Mouse (Mus musculus): ENCODE results near the gene Tmem123.
A peak's percentile ranks its signal among the peaks of the same experiment; 100 is the strongest.

Tmem123 gene

GRCm38 (mm10) chr9:7824916-7825315 lies 61.1 kb downstream of the Tmem123 start:
- DNase-seq (ENCODE audit: low read depth, low spot score), result no peak

GRCm38 (mm10) chr9:7828706-7829105 lies 64.9 kb downstream of the Tmem123 start:
- DNase-seq (ENCODE audit: low read depth, low spot score), result no peak

- DNase-seq (ENCODE audit: low read depth, low spot score), result no peak
Observed at GRCm38 (mm10) chr9:7829531-7830528, 66.0 kb downstream of the Tmem123 start.

GRCm38 (mm10) chr9:7833421-7833820 lies 69.6 kb downstream of the Tmem123 start:
- no peak for DNase-seq (ENCODE audit: low read depth, low spot score)

- no peak for DNase-seq (ENCODE audit: low read depth, low spot score)
Observed at GRCm38 (mm10) chr9:7835302-7835701, 71.5 kb downstream of the Tmem123 start.

- peak; percentile 65 for DNase-seq (ENCODE audit: low read depth, low spot score)
Observed at GRCm38 (mm10) chr9:7836331-7836730, 72.5 kb downstream of the Tmem123 start.

GRCm38 (mm10) chr9:7836905-7837805 lies 73.3 kb downstream of the Tmem123 start, which contains the start of gene Birc2:
Gene Birc2 (minus strand): TSS chr9:7837064.
- DNase-seq (ENCODE audit: low read depth, low spot score), result peak; percentile 97

- peak; percentile 75 for DNase-seq (ENCODE audit: low read depth, low spot score)
Observed at GRCm38 (mm10) chr9:7837806-7838440, 74.1 kb downstream of the Tmem123 start.

- DNase-seq (ENCODE audit: low read depth, low spot score), result peak; percentile 45
Observed at GRCm38 (mm10) chr9:7841221-7841620, 77.4 kb downstream of the Tmem123 start.
